Mouse (Mus musculus) ES-E14 (cell line): ENCODE data around the gene Vmn2r54.
"Not testable (repeated sequence)": the region's sequence is repeated elsewhere in the genome, so short reads cannot be mapped to it uniquely, and the experiment has no call there.

ENCODE experiments used
- HCFC1 ChIP-seq: IDR thresholded peaks from 2 replicates; pipeline ENCODE4 v1.6.1; 2012; ENCODE audit warnings: low read length, inconsistent platforms, borderline replicate concordance; ENCODE audit not compliant: insufficient read depth
- ZC3H11A ChIP-seq: IDR thresholded peaks from 2 replicates; pipeline ENCODE4 v1.6.1; 2012; ENCODE audit warnings: low read depth, mild to moderate bottlenecking, inconsistent platforms, low read length, borderline replicate concordance
- ZNF384 ChIP-seq: IDR thresholded peaks from 2 replicates; pipeline ENCODE4 v1.6.1; 2012; ENCODE audit warnings: low read depth, low read length, inconsistent platforms

GRCm38 (mm10) chr7:12640219-12640618, at the start of gene Vmn2r54:
- not testable (repeated sequence) for TF ChIP-seq HCFC1, ZC3H11A, ZNF384
